Mouse (Mus musculus): ENCODE results near the gene Med23. TPM values are rescaled to one million over a fixed set of nuclear protein-coding genes. Genes with fewer than 3 reads are reported as not detected.

Med23 gene
- total RNA-seq, 4 experiments from 2014 or later, result 31.1 to 42.3 (median 33.2) TPM

GRCm38 (mm10) chr10:24961112-24961511 lies 91.3 kb downstream of the Med23 start:
- DNase-seq (ENCODE audit: low spot score in 2 of 2), result no peak

- DNase-seq (ENCODE audit: low spot score in 2 of 2), result no peak
Measured at GRCm38 (mm10) chr10:24961889-24962288, 92.1 kb downstream of the Med23 start.

Small RNA genes within 50 kb of the gene (microRNA-seq; reads per million reads assigned to microRNA genes)
- gene Mir6905, result 0.84 to 0.88 reads per million in 2 experiments

Other genes starting within 250 kb of the Med23 start
- 1 to 10 TPM; 4.5 to 5.5 (median 4.6) TPM for gene Enpp1, start 157.8 kb upstream of the Med23 start, total RNA-seq (2022)
- gene Enpp3, start 27.2 kb upstream of the Med23 start, total RNA-seq (2022), result 1 to 10 TPM in 2 of 4 experiments, under 1 TPM in 2; 0.58 to 1.1 (median 0.84) TPM
- under 1 TPM in 3 of 4 experiments, not detected in 1; 0.23 to 0.65 (median 0.35) TPM for gene Arg1, start 57.5 kb downstream of the Med23 start, total RNA-seq (2022)